Mouse (Mus musculus): Measurements from ENCODE around the gene Insig1.

- TF ChIP-seq CTCF (IDR thresholded peaks at IDR 0.05) = no peak
- TF ChIP-seq EP300 (IDR thresholded peaks at IDR 0.05) = no peak
Measured at GRCm38 (mm10) chr5:28033281-28033680, 37.9 kb upstream of the Insig1 start.

Measured in lung, postnatal 0 days (tissue).